Mouse (Mus musculus) bone marrow macrophage, adult 2 months (primary cell): Measurements from ENCODE around the gene Vgll4. TPM values are rescaled to one million over a fixed set of nuclear protein-coding genes. Genes with fewer than 3 reads are reported as not detected.

Experiments
- H3K27ac ChIP-seq: 2 replicates; pipeline ENCODE4 v1.5.1; 2012; ENCODE audit warnings: low read depth, low read length; ENCODE audit not compliant: insufficient read depth
- H3K4me1 ChIP-seq: 2 replicates; pipeline ENCODE4 v1.6.1; 2012; ENCODE audit warnings: low read length; ENCODE audit not compliant: control insufficient read depth, insufficient read depth
- H3K4me3 ChIP-seq: 2 replicates; pipeline ENCODE4 v1.5.1; 2012; ENCODE audit warnings: mild to moderate bottlenecking, low read length, moderate library complexity; ENCODE audit not compliant: insufficient read depth
- CTCF ChIP-seq: IDR thresholded peaks from 2 replicates; pipeline ENCODE4 v1.5.1; 2012; ENCODE audit warnings: low read depth, mild to moderate bottlenecking, low read length, moderate library complexity
- POLR2A ChIP-seq: IDR thresholded peaks from 2 replicates; pipeline ENCODE4 v1.6.1; 2012; ENCODE audit warnings: mild to moderate bottlenecking, low read depth, low read length, borderline replicate concordance
- polyA plus RNA-seq: library from polyadenylated mRNA; stranded (reverse); fragments of >200 nt; gene quantifications from 2 replicates; pipeline ENCODE4 v1.2.4, GENCODE M21; 2012; ENCODE audit not compliant: missing spikeins, insufficient read depth, insufficient read length

Gene Vgll4
- polyA plus RNA-seq, 1 experiment = 39.5 TPM

- H3K27ac ChIP-seq = no peak overlapping the region
- TF ChIP-seq CTCF (no peak), POLR2A (no peak)
- no peak overlapping the region for H3K4me3 ChIP-seq
- H3K4me1 ChIP-seq = no peaks in the 10 kb centered on the region
These were observed 5.6 kb downstream of the Vgll4 start for GRCm38 (mm10) chr6:114964235-114964634.

- Histone ChIP-seq H3K4me3 (no peak overlapping the region), H3K27ac (no peak overlapping the region), H3K4me1 (no peaks in the 10 kb centered on the region)
- no peak for TF ChIP-seq POLR2A
- no peak for TF ChIP-seq CTCF
These were observed 6.2 kb downstream of the Vgll4 start for GRCm38 (mm10) chr6:114963636-114964035.

- H3K4me3 ChIP-seq = no peak overlapping the region
- H3K27ac ChIP-seq = no peak overlapping the region
- no peaks in the 10 kb centered on the region for H3K4me1 ChIP-seq
- TF ChIP-seq POLR2A (no peak), CTCF (no peak)
These were observed 8.3 kb downstream of the Vgll4 start for GRCm38 (mm10) chr6:114961276-114962068.

GRCm38 (mm10) chr6:114959012-114959398, 10.8 kb downstream of the Vgll4 start:
- Histone ChIP-seq H3K4me3 (no peak overlapping the region), H3K4me1 (no peaks in the 10 kb centered on the region), H3K27ac (no peak overlapping the region)
- TF ChIP-seq CTCF (no peak), POLR2A (no peak)

GRCm38 (mm10) chr6:114958249-114959011, 11.4 kb downstream of the Vgll4 start:
- TF ChIP-seq POLR2A (no peak), CTCF (no peak)
- H3K27ac ChIP-seq = no peak overlapping the region
- H3K4me1 ChIP-seq = no peaks in the 10 kb centered on the region
- no peak overlapping the region for H3K4me3 ChIP-seq

- Histone ChIP-seq H3K4me1 (no peaks in the 10 kb centered on the region), H3K4me3 (no peak overlapping the region), H3K27ac (no peak overlapping the region)
- TF ChIP-seq POLR2A = no peak
- no peak for TF ChIP-seq CTCF
These were observed 12.0 kb downstream of the Vgll4 start for GRCm38 (mm10) chr6:114957756-114958155.

GRCm38 (mm10) chr6:114954496-114954895, 15.3 kb downstream of the Vgll4 start:
- no peak overlapping the region for H3K4me3 ChIP-seq

GRCm38 (mm10) chr6:114953601-114954000, 16.2 kb downstream of the Vgll4 start:
- Histone ChIP-seq H3K27ac (no peak overlapping the region), H3K4me3 (no peak overlapping the region), H3K4me1 (no peaks in the 10 kb centered on the region)
- no peak for TF ChIP-seq POLR2A
- TF ChIP-seq CTCF = no peak

More at GRCm38 (mm10) chr6:114954496-114954895, 15.3 kb downstream of the Vgll4 start:
- no peak overlapping the region for H3K27ac ChIP-seq
- TF ChIP-seq POLR2A = no peak
- no peak for TF ChIP-seq CTCF
- no peaks in the 10 kb centered on the region for H3K4me1 ChIP-seq

- no peak overlapping the region for H3K4me3 ChIP-seq
- no peaks in the 10 kb centered on the region for H3K4me1 ChIP-seq
- no peak overlapping the region for H3K27ac ChIP-seq
- no peak for TF ChIP-seq POLR2A
- no peak for TF ChIP-seq CTCF
These were observed 17.4 kb downstream of the Vgll4 start for GRCm38 (mm10) chr6:114952356-114952755.
